Mouse (Mus musculus) macrophage (primary cell): ENCODE results near the gene C1galt1c1. TPM values are rescaled to one million over a fixed set of nuclear protein-coding genes. Genes with fewer than 3 reads are reported as not detected.

ENCODE experiments used
- H3K27ac ChIP-seq: fragments of 350-480 bp; formaldehyde crosslinking; 2 replicates; pipeline ENCODE4 v1.9.0; 2021
- H3K36me3 ChIP-seq: fragments of 350-480 bp; formaldehyde crosslinking; 2 replicates; pipeline ENCODE4 v1.9.0; 2021; ENCODE audit errors: inconsistent target
- H3K4me3 ChIP-seq: fragments of 350-480 bp; formaldehyde crosslinking; 2 replicates; pipeline ENCODE4 v1.9.0; 2021; ENCODE audit errors: inconsistent target
- H3K79me2 ChIP-seq: fragments of 350-480 bp; formaldehyde crosslinking; 2 replicates; pipeline ENCODE4 v1.9.0; 2021; ENCODE audit errors: inconsistent target
- WGBS: methylation state at CpG from one replicate; pipeline ENCODE4 v1.1.7; 2026; ENCODE audit warnings: inconsistent platforms; ENCODE audit not compliant: missing documents; 5-methylcytosine and 5-hydroxymethylcytosine counted together
- polyA plus RNA-seq: library from polyadenylated mRNA; stranded (reverse); fragments of 250-400 nt; gene quantifications from 3 replicates; pipeline ENCODE4 v1.2.4, GENCODE M21; 2018; ENCODE audit warnings: inconsistent platforms

The C1galt1c1 gene
- polyA plus RNA-seq, 1 experiment from 2014 or later = 49.6 TPM

- Histone ChIP-seq H3K36me3 (no peaks in the 10 kb centered on the region), H3K27ac (no peak overlapping the region), H3K79me2 (no peaks in the 10 kb centered on the region), H3K4me3 (no peak overlapping the region)
- WGBS = 82% methylated on average over 5 of the region's 5 CpGs
These were observed 41.6 kb downstream of the C1galt1c1 start for GRCm38 (mm10) chrX:38593180-38593889.

GRCm38 (mm10) chrX:38591749-38592148, 43.1 kb downstream of the C1galt1c1 start:
- H3K79me2 ChIP-seq = no peaks in the 10 kb centered on the region
- no peak overlapping the region for H3K4me3 ChIP-seq
- H3K27ac ChIP-seq = no peak overlapping the region
- H3K36me3 ChIP-seq = no peaks in the 10 kb centered on the region
- 100% methylated on average over 2 of the region's 3 CpGs for WGBS

GRCm38 (mm10) chrX:38589827-38590226, 45.1 kb downstream of the C1galt1c1 start:
- Histone ChIP-seq H3K36me3 (no peaks in the 10 kb centered on the region), H3K27ac (no peak overlapping the region), H3K4me3 (no peak overlapping the region), H3K79me2 (no peaks in the 10 kb centered on the region)
- 73% methylated on average over 4 of the region's 4 CpGs for WGBS

GRCm38 (mm10) chrX:38583261-38583660, 51.6 kb downstream of the C1galt1c1 start:
- H3K4me3 ChIP-seq = no peak overlapping the region
- no peaks in the 10 kb centered on the region for H3K36me3 ChIP-seq
- no peaks in the 10 kb centered on the region for H3K79me2 ChIP-seq
- no peak overlapping the region for H3K27ac ChIP-seq

- WGBS = 100% methylated on average over 1 of the region's 1 CpGs
- H3K27ac ChIP-seq = peak overlapping the region; percentile 13
- no peaks in the 10 kb centered on the region for H3K79me2 ChIP-seq
- no peaks in the 10 kb centered on the region for H3K36me3 ChIP-seq
- no peak overlapping the region for H3K4me3 ChIP-seq
These were observed 53.7 kb downstream of the C1galt1c1 start for GRCm38 (mm10) chrX:38581140-38581539.

Other genes starting within 250 kb of the C1galt1c1 start
- 507 to 849 TPM (median 811 TPM) in 3 replicates for gene Lamp2, start 178.6 kb downstream of the C1galt1c1 start, polyA plus RNA-seq
- 21.5 to 31.9 TPM (median 24.9 TPM) in 3 replicates for gene Cul4b, start 58.9 kb downstream of the C1galt1c1 start, polyA plus RNA-seq
- gene Mcts1, start 34.5 kb downstream of the C1galt1c1 start, polyA plus RNA-seq = 55.0 to 73.4 TPM (median 69.1 TPM) in 3 replicates
- not detected in 3 replicates for gene 6030498E09Rik, start 137.6 kb upstream of the C1galt1c1 start, polyA plus RNA-seq